Mouse (Mus musculus) myocyte (in vitro differentiated cells): ENCODE results near the gene Zfp523.

ENCODE experiments used
- CEBPB ChIP-seq: IDR thresholded peaks from 2 replicates; pipeline ENCODE4 v1.6.1; 2011; ENCODE audit warnings: mild to moderate bottlenecking, moderate library complexity; ENCODE audit not compliant: poor library complexity, insufficient read depth, severe bottlenecking
- E2F4 ChIP-seq: IDR thresholded peaks from one replicate; pipeline ENCODE4 v1.6.1; 2011; ENCODE audit warnings: mild to moderate bottlenecking, control low read depth, moderate library complexity; ENCODE audit not compliant: insufficient read depth
- MAX ChIP-seq: IDR thresholded peaks from one replicate; pipeline ENCODE4 v1.6.1; 2011; ENCODE audit warnings: low read depth, mild to moderate bottlenecking, control low read depth
- MYOD1 ChIP-seq, 3 experiments: IDR thresholded peaks; one replicate each; pipeline ENCODE4 v1.6.1; 2011; ENCODE audit warnings: control low read depth in 2 of 3, low read depth in 2 of 3, mild to moderate bottlenecking in 2 of 3, moderate library complexity in 1 of 3; ENCODE audit not compliant: insufficient read length in 2 of 3, control insufficient read depth in 1 of 3
- MYOG ChIP-seq, 3 experiments: IDR thresholded peaks; one replicate each; pipeline ENCODE4 v1.6.1; 2011; ENCODE audit warnings: control low read depth in 2 of 3, low read depth in 2 of 3, mild to moderate bottlenecking in 2 of 3; ENCODE audit not compliant: insufficient read length in 2 of 3, control insufficient read depth in 1 of 3, insufficient read depth in 1 of 3
- POLR2A ChIP-seq: IDR thresholded peaks from one replicate; pipeline ENCODE4 v1.6.1; 2011; ENCODE audit warnings: low read depth, mild to moderate bottlenecking, control low read depth, moderate library complexity; ENCODE audit not compliant: insufficient read length
- POLR2AphosphoS2 ChIP-seq: IDR thresholded peaks from one replicate; pipeline ENCODE4 v1.6.1; 2011; ENCODE audit warnings: low read depth, control low read depth; ENCODE audit not compliant: insufficient read length
- REST ChIP-seq: IDR thresholded peaks from one replicate; pipeline ENCODE4 v1.6.1; 2011; ENCODE audit warnings: mild to moderate bottlenecking, control low read depth, moderate library complexity; ENCODE audit not compliant: insufficient read depth, insufficient read length
- TCF12 ChIP-seq: IDR thresholded peaks from one replicate; pipeline ENCODE4 v1.6.1; 2011; ENCODE audit warnings: mild to moderate bottlenecking, control low read depth; ENCODE audit not compliant: poor library complexity, insufficient read depth, severe bottlenecking
- USF1 ChIP-seq: IDR thresholded peaks from one replicate; pipeline ENCODE4 v1.6.1; 2011; ENCODE audit warnings: low read depth, mild to moderate bottlenecking, control low read depth, moderate library complexity

DNA sequence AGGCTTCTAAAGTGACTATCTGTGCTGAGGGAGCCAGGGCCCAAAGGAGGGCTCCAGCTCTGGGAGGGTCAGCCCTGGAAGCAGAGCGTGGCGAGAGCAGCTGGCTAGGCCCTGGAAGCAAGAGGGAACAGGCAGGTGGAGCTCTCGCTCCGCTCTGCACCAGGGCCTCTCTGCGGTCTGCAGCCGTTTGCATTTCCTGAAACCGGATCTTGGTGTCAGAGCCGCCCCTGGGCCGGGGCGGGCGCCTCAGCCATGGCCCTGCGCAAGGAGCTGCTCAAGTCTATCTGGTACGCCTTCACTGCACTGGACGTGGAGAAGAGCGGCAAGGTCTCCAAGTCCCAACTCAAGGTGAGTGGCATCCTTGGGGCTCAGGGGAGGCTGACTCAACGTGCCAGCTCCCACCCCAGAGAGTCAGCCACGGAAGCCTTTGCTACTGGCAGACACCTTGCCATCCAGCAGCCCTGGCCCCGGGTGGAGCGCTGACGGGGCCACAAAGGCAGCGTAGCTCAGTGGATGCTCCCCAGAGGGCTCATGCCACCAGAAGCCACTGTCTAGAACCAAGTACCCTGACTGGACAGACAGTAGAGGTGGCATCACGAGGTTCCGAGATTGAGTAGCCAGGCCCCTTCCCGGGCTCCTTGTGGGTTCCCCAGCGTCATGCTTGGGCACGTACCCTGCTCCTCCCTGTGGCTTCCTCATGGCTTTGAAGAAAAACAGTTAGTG, 30.8 kb downstream of the Zfp523 start, which contains the start of gene Def6:
- TF ChIP-seq POLR2A: peak; percentile 58
- no peak for TF ChIP-seq TCF12
- TF ChIP-seq USF1: no peak
- TF ChIP-seq POLR2AphosphoS2: no peak
- TF ChIP-seq MYOG (IDR thresholded peaks at IDR 0.05; ENCODE audit: control insufficient read depth in 1 of 3, insufficient read depth in 1 of 3, insufficient read length in 2 of 3, low read depth in 2 of 3): peak in 2 of 3 experiments; percentile 62 to 78
- TF ChIP-seq MAX: no peak
- TF ChIP-seq CEBPB: no peak
- TF ChIP-seq E2F4: no peak
- TF ChIP-seq MYOD1 (IDR thresholded peaks at IDR 0.05; ENCODE audit: control insufficient read depth in 1 of 3, insufficient read length in 2 of 3, low read depth in 2 of 3): peak in 2 of 3 experiments; percentile 62 to 82
- TF ChIP-seq REST: no peak
